Mouse (Mus musculus): ENCODE results near the gene Fam57b. TPM values are rescaled to one million over a fixed set of nuclear protein-coding genes. Genes with fewer than 3 reads are reported as not detected.

Gene Fam57b
- polyA plus RNA-seq (2014; fragmentation: Illumina TruSeq; extraction: RNeasy Lipid Tissue Mini Kit (QIAGEN cat#74804); ENCODE audit: low read depth, low replicate concordance): not detected

DNA sequence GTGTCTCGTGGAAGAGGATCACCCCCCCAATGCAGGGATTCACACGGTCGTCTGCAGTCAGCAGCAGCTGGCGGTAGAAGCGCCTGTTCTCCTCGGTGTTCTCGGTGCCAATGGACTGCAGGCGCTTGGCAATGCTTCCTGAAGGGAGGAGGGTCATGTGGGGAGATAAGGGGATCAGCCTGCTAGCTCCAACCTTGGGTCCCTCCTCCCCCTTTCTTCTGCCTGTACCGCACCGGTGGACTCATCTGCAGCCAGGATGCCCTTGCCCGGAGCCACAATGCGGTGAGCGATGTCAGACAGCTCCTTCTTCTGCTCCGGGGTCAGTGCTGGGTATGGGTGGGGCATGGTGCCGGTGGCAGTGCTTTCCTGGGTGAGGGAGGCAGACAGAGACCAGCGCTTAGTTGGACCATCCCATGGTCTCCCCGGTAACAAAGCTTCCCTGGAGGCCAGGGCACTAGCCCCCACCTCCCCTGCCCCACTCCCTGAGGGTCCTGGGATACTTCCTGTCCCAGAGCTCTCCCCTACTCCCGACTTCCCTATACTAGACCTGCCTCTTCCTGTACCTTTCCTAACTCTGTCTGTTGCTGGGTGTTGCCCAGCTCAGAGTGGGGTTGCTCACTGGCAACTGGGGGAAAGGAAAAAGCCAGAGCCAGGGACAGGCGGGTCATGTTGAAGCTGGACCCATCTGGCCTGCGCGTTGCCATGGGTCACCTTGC lies at the start of gene Fam57b:
TSS of gene Fam57b (plus strand) at position 258 of the 716 bp plus-strand sequence.

DNA sequence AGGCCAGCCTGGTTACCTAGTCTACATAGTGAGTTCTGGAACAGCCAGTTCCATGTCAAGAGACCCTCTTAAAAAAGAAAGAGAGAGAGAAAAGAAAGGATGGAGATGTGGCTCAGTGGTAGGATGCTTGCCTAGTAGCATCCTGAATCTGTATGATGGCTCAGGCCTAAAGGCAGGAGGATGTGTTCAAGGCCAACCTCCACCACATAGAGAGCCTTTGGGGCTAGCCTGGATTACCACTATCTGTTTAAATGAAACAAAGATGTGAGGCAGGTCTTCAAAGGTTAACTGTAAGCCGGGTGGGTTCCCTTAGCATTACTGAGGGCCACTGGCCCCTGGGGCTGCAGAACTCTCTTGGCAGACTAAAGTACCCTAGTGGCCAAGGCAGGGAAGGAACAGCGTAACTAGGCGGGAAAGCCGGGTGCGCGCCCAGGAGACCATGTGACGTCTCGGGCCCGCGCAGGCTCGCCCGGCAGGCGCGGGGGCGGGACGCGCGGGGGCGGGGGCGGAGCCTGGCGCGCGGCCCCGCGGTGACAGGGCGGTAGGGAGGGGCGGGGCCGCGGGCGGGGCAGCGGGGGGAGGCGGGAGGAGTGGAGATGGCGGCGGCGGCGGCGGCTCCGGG lies 38.3 kb upstream of the Fam57b start, which contains the start of gene Mapk3:
TSS of gene Mapk3 (plus strand) at position 552 of the 622 bp plus-strand sequence.

DNA sequence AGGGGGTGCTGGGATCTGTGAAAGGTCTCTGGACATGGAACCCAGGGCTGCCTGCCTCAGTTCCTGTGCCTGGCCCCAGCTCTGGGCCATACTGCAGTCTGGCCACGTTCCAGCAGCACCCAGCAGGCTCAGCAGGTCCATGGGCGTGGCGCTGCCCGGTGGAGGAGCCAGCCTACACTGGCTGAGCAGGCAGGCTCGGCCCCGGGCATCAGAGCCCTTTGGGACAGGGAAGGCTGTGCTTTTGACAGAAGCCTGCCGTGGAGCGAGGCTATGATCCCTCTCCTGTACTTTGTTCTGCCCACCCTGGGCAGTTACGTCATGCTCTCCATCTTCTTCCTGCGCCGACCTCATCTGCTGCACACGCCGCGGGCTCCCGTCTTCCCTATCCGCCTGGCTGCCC lies 31.3 kb upstream of the Fam57b start, which contains the start of gene Gdpd3:
TSS of gene Gdpd3 (plus strand) at position 134 of the 400 bp plus-strand sequence.

DNA sequence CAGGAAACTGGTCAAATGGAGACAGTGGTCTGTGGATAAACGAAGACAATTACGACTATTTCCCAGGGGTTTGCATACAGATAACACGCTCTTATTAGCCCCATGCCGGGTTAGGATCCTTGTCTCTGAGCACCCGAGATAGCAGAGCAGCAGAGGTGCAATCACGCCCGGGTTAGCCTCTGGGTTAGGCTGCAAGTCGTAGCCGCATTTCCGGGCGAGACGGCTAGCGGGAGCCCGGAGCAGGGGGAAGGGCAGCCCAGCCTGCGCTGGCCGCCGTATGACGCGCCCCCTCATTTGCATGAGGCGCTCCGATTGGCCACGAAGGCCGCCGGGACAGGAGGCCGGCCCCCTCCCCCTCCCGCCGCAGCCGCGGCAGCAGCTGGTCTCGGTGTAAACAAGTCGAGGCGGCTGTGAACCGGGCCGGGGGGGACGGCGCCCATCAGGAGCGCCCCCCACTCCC lies 20.8 kb upstream of the Fam57b start, which contains the start of gene Ypel3:
TSS of gene Ypel3 (plus strand) at position 358 of the 460 bp plus-strand sequence.

DNA sequence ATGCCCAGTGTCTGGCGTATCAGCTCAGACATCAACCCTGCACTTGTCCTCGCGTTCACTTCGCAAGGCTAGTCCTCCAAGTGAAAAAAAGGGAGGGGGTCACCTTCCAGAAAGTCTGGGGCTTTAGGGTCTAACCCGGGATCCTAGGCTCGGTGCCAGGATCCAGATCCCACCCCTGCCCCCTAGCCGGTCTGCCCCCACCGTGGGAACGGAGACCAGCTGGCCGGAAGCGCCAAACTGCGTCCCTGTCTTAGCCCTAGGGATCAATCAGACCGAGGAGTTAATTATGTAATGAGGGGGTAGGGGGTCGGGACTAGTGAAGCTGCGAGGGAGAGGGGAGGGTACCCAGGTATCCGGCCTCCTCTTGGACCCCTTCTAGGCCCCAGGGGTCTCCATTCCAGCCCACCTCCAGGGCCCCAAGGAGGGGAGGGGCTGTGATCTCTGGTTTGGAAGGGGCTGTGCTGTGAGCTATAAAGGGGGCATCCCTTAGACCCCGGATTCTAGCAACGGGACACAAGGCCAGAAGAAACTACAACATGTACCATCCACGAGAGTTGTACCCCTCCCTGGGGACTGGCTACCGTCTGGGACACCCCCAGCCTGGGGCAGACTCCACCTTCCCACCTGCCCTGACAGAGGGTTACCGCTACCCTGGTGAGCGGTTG lies 16.4 kb upstream of the Fam57b start, which contains the start of gene Tbx6:
TSS of gene Tbx6 (plus strand) at position 513 of the 665 bp plus-strand sequence.

DNA sequence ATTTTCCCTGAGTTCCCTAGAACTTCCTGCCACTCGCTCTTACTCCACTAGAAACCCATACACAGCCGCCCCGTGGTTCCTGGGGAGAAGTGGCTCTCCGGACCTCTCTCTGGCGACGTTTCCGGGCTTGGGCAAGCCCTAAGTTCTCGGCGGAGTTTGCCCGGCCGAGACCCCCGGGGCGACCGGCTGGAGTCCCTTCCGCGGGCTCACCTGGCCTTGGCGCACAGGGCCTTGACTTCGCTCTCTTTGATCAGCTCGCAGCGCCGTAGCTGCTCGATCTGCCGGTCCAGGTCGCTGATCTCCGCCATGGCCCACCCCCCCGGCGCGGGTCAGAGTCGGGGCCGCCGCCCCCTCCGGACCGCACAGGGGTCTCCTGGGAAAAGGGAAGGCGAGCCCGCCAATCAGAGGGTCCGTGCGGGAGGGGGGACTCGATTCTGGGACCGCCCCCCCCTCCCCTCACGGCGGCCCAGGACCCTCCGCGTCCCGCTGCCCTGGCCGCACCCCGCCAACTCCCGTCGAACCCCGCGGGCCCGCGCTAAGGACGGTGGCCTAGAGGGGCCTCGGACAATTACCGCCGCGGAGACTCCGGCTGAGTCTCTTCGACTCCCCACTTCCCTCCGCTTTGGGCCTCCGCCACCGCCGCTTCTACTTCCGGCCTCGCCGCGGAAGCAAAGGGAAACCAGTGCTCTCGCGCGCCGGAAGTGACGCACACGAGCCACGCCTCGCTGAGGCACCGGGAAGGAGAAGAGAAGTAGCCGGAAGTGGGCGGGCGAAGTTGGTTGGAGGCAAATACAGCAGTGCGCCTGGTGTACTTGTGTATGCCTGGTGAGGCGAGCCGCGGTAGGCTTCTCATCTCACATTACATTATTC lies 5.4 kb upstream of the Fam57b start, which contains the start of gene Ppp4c:
TSS of gene Ppp4c (minus strand) at position 646 of the 870 bp plus-strand sequence.

DNA sequence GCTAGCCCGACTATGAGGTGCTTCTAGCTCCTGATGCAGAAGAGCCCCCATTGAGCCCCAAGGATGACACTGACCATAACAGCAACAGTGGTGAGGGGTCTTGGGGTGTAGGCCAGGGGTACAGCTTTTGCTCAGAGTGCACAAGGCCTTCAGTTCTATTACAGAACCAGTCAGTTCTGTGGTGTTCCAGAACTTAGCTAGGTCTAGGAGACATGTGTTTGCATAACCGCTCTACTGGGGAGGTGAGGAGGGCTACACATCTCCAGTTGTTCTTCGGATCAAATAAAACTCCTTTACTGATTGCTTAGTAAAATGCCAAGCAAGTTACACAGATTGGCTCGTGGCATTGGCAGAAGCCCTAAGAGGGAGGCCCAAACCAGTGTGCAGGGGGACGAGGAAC lies 34.1 kb downstream of the Fam57b start, which contains the start of gene 4930451I11Rik:
TSS of gene 4930451I11Rik (minus strand) at position 101 of the 400 bp plus-strand sequence.

DNA sequence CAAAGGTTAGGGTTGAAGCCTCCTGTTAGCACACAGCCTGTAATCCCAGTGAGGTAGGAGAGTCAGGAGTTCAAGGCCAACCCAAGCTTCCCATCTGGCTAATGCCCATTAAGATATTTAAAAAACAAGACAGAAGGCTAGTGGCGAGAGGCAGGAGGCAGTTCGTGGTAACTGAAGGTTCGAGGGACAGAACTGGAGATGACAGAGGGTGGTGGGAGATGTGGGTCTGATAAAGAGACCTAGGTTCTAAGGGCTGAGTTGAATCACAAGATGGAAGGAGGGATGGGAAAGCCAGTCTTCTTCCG lies 49.6 kb downstream of the Fam57b start, which contains the start of gene Doc2a:
TSS of gene Doc2a (plus strand) at position 301 of the 305 bp plus-strand sequence.

DNA sequence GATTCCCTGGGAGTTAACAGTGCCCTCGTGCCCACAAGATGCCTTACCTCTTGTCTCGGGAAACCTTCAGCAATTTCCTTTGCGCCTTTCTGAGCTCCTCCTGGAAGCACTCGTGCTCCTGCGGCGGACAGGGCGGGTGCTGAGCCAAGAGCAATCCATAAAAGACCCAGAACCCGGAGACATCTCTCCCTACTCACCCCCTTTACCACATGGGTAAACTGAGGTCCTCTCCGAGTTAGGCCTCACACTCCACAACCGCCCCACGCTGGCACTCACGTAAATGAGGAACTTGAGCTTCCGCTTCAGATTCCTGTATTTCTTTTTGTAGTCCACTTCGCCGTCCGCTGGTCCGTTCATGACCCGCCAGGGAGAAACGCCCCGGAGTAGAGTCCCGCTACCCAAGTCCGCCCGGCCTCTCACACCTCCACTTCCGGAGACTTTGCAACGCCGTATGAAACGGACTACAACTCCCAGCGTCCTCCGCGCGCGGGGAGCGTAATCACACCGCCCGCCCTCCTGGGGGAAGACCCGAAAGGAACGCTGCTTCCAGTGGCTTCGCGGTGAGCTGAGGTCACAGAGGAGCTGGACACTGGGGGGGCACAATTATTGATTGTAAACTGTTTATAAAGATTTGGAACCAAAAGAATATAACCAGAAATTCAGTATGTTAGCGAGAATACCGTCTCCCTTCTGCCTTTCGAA lies 64.1 kb downstream of the Fam57b start, which contains the start of gene Hirip3:
TSS of gene Hirip3 (plus strand) at position 544 of the 702 bp plus-strand sequence.

DNA sequence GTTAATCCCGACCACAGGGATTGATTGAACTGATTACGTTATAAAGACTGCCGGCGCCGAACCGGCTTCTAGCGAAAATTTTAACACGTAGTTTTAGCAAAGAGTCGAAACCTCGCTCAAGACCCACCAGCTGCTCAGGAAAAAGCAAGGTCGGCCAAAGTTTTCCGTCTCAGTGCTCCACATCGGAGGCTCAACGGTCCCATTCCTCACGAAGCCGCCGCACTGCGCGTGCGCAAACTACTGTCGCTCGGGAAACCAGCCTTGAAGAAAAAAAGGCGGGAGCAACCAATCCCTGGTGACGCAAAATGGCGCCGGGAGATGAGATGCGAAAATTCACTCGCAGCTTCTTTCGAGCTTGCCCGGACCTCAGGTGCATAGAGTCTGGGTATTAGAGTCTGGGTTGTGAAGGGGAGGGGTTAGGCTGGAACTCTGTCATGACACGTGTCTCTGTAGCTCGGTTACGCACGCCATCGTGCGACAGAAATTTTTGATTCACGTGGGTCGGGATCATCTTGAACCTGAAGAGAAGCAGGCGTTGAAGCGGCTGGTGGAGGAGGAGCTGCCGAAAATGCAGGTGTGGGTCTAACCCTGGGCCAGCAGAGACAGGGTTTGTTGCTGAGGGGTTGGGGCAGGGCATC lies 64.8 kb downstream of the Fam57b start, which contains the start of gene Ino80e:
TSS of gene Ino80e (minus strand) at position 231 of the 638 bp plus-strand sequence.

Other genes with a start within 250 kb of the Fam57b start
- gene Eif3c, start 231.3 kb upstream of the Fam57b start, polyA plus RNA-seq (2014; fragmentation: Illumina TruSeq; extraction: RNeasy Lipid Tissue Mini Kit (QIAGEN cat#74804); ENCODE audit: low read depth, low replicate concordance): 225 TPM
- 0.22 TPM for gene Apobr, start 212.7 kb upstream of the Fam57b start, polyA plus RNA-seq (2014; fragmentation: Illumina TruSeq; extraction: RNeasy Lipid Tissue Mini Kit (QIAGEN cat#74804); ENCODE audit: low read depth, low replicate concordance)
- 4.5 TPM for gene Cln3, start 211.9 kb upstream of the Fam57b start, polyA plus RNA-seq (2014; fragmentation: Illumina TruSeq; extraction: RNeasy Lipid Tissue Mini Kit (QIAGEN cat#74804); ENCODE audit: low read depth, low replicate concordance)
- not detected for gene Il27, start 202.7 kb upstream of the Fam57b start, polyA plus RNA-seq (2014; fragmentation: Illumina TruSeq; extraction: RNeasy Lipid Tissue Mini Kit (QIAGEN cat#74804); ENCODE audit: low read depth, low replicate concordance)
- 62.1 TPM for gene Nupr1, start 166.8 kb upstream of the Fam57b start, polyA plus RNA-seq (2014; fragmentation: Illumina TruSeq; extraction: RNeasy Lipid Tissue Mini Kit (QIAGEN cat#74804); ENCODE audit: low read depth, low replicate concordance)
- 3.5 TPM for gene Sgf29, start 148.4 kb upstream of the Fam57b start, polyA plus RNA-seq (2014; fragmentation: Illumina TruSeq; extraction: RNeasy Lipid Tissue Mini Kit (QIAGEN cat#74804); ENCODE audit: low read depth, low replicate concordance)
- gene Sult1a1, start 121.2 kb upstream of the Fam57b start, polyA plus RNA-seq (2014; fragmentation: Illumina TruSeq; extraction: RNeasy Lipid Tissue Mini Kit (QIAGEN cat#74804); ENCODE audit: low read depth, low replicate concordance): 841 TPM
- gene Bola2, start 102.3 kb upstream of the Fam57b start, polyA plus RNA-seq (2014; fragmentation: Illumina TruSeq; extraction: RNeasy Lipid Tissue Mini Kit (QIAGEN cat#74804); ENCODE audit: low read depth, low replicate concordance): 0.41 TPM
- gene Slx1b, start 101.9 kb upstream of the Fam57b start, polyA plus RNA-seq (2014; fragmentation: Illumina TruSeq; extraction: RNeasy Lipid Tissue Mini Kit (QIAGEN cat#74804); ENCODE audit: low read depth, low replicate concordance): 3.5 TPM
- 4.6 TPM for gene Coro1a, start 89.9 kb upstream of the Fam57b start, polyA plus RNA-seq (2014; fragmentation: Illumina TruSeq; extraction: RNeasy Lipid Tissue Mini Kit (QIAGEN cat#74804); ENCODE audit: low read depth, low replicate concordance)
- gene Mapk3, start 38.1 kb upstream of the Fam57b start, polyA plus RNA-seq (2014; fragmentation: Illumina TruSeq; extraction: RNeasy Lipid Tissue Mini Kit (QIAGEN cat#74804); ENCODE audit: low read depth, low replicate concordance): 43.9 TPM
- gene Gdpd3, start 31.3 kb upstream of the Fam57b start, polyA plus RNA-seq (2014; fragmentation: Illumina TruSeq; extraction: RNeasy Lipid Tissue Mini Kit (QIAGEN cat#74804); ENCODE audit: low read depth, low replicate concordance): 3.2 TPM
- gene Ypel3, start 20.7 kb upstream of the Fam57b start, polyA plus RNA-seq (2014; fragmentation: Illumina TruSeq; extraction: RNeasy Lipid Tissue Mini Kit (QIAGEN cat#74804); ENCODE audit: low read depth, low replicate concordance): 17.7 TPM
- not detected for gene Tbx6, start 16.2 kb upstream of the Fam57b start, polyA plus RNA-seq (2014; fragmentation: Illumina TruSeq; extraction: RNeasy Lipid Tissue Mini Kit (QIAGEN cat#74804); ENCODE audit: low read depth, low replicate concordance)
- 47.0 TPM for gene Ppp4c, start 5.2 kb upstream of the Fam57b start, polyA plus RNA-seq (2014; fragmentation: Illumina TruSeq; extraction: RNeasy Lipid Tissue Mini Kit (QIAGEN cat#74804); ENCODE audit: low read depth, low replicate concordance)
- not detected for gene 4930451I11Rik, start 34.0 kb downstream of the Fam57b start, polyA plus RNA-seq (2014; fragmentation: Illumina TruSeq; extraction: RNeasy Lipid Tissue Mini Kit (QIAGEN cat#74804); ENCODE audit: low read depth, low replicate concordance)
- not detected for gene Doc2a, start 49.7 kb downstream of the Fam57b start, polyA plus RNA-seq (2014; fragmentation: Illumina TruSeq; extraction: RNeasy Lipid Tissue Mini Kit (QIAGEN cat#74804); ENCODE audit: low read depth, low replicate concordance)
- gene Hirip3, start 64.3 kb downstream of the Fam57b start, polyA plus RNA-seq (2014; fragmentation: Illumina TruSeq; extraction: RNeasy Lipid Tissue Mini Kit (QIAGEN cat#74804); ENCODE audit: low read depth, low replicate concordance): 11.7 TPM
- 17.4 TPM for gene Ino80e, start 64.7 kb downstream of the Fam57b start, polyA plus RNA-seq (2014; fragmentation: Illumina TruSeq; extraction: RNeasy Lipid Tissue Mini Kit (QIAGEN cat#74804); ENCODE audit: low read depth, low replicate concordance)
- 10.1 TPM for gene Taok2, start 87.0 kb downstream of the Fam57b start, polyA plus RNA-seq (2014; fragmentation: Illumina TruSeq; extraction: RNeasy Lipid Tissue Mini Kit (QIAGEN cat#74804); ENCODE audit: low read depth, low replicate concordance)
- 12.7 TPM for gene Tmem219, start 125.2 kb downstream of the Fam57b start, polyA plus RNA-seq (2014; fragmentation: Illumina TruSeq; extraction: RNeasy Lipid Tissue Mini Kit (QIAGEN cat#74804); ENCODE audit: low read depth, low replicate concordance)
- gene Kctd13, start 131.2 kb downstream of the Fam57b start, polyA plus RNA-seq (2014; fragmentation: Illumina TruSeq; extraction: RNeasy Lipid Tissue Mini Kit (QIAGEN cat#74804); ENCODE audit: low read depth, low replicate concordance): 6.1 TPM
- gene Asphd1, start 151.9 kb downstream of the Fam57b start, polyA plus RNA-seq (2014; fragmentation: Illumina TruSeq; extraction: RNeasy Lipid Tissue Mini Kit (QIAGEN cat#74804); ENCODE audit: low read depth, low replicate concordance): not detected
- 2.1 TPM for gene Sez6l2, start 152.9 kb downstream of the Fam57b start, polyA plus RNA-seq (2014; fragmentation: Illumina TruSeq; extraction: RNeasy Lipid Tissue Mini Kit (QIAGEN cat#74804); ENCODE audit: low read depth, low replicate concordance)
- gene Cdipt, start 178.2 kb downstream of the Fam57b start, polyA plus RNA-seq (2014; fragmentation: Illumina TruSeq; extraction: RNeasy Lipid Tissue Mini Kit (QIAGEN cat#74804); ENCODE audit: low read depth, low replicate concordance): 14.6 TPM
- gene Cdiptos, start 178.4 kb downstream of the Fam57b start, polyA plus RNA-seq (2014; fragmentation: Illumina TruSeq; extraction: RNeasy Lipid Tissue Mini Kit (QIAGEN cat#74804); ENCODE audit: low read depth, low replicate concordance): 1.6 TPM
- gene Mvp, start 217.0 kb downstream of the Fam57b start, polyA plus RNA-seq (2014; fragmentation: Illumina TruSeq; extraction: RNeasy Lipid Tissue Mini Kit (QIAGEN cat#74804); ENCODE audit: low read depth, low replicate concordance): 2.1 TPM
- not detected for gene Pagr1b, start 218.8 kb downstream of the Fam57b start, polyA plus RNA-seq (2014; fragmentation: Illumina TruSeq; extraction: RNeasy Lipid Tissue Mini Kit (QIAGEN cat#74804); ENCODE audit: low read depth, low replicate concordance)
- not detected for gene Pagr1a, start 219.7 kb downstream of the Fam57b start, polyA plus RNA-seq (2014; fragmentation: Illumina TruSeq; extraction: RNeasy Lipid Tissue Mini Kit (QIAGEN cat#74804); ENCODE audit: low read depth, low replicate concordance)
- 0.69 TPM for gene Gm42742, start 223.4 kb downstream of the Fam57b start, polyA plus RNA-seq (2014; fragmentation: Illumina TruSeq; extraction: RNeasy Lipid Tissue Mini Kit (QIAGEN cat#74804); ENCODE audit: low read depth, low replicate concordance)
- gene Prrt2, start 223.5 kb downstream of the Fam57b start, polyA plus RNA-seq (2014; fragmentation: Illumina TruSeq; extraction: RNeasy Lipid Tissue Mini Kit (QIAGEN cat#74804); ENCODE audit: low read depth, low replicate concordance): 1.0 TPM
- gene Maz, start 229.4 kb downstream of the Fam57b start, polyA plus RNA-seq (2014; fragmentation: Illumina TruSeq; extraction: RNeasy Lipid Tissue Mini Kit (QIAGEN cat#74804); ENCODE audit: low read depth, low replicate concordance): 19.3 TPM
- 2.2 TPM for gene Kif22, start 244.8 kb downstream of the Fam57b start, polyA plus RNA-seq (2014; fragmentation: Illumina TruSeq; extraction: RNeasy Lipid Tissue Mini Kit (QIAGEN cat#74804); ENCODE audit: low read depth, low replicate concordance)